Mouse (Mus musculus) lung, embryonic 15.5 days (tissue): Measurements from ENCODE around the gene Gcn1l1. TPM values are rescaled to one million over a fixed set of nuclear protein-coding genes. Genes with fewer than 3 reads are reported as not detected.

ENCODE experiments used
- ATAC-seq: fragments of 200-750 bp; cut with Nextera tagmentation; 2 replicates; pipeline ENCODE4 v1.8.0; 2017; ENCODE audit warnings: moderate number of reproducible peaks, borderline replicate concordance; ENCODE audit not compliant: low FRiP score, low TSS enrichment; ENCODE audit errors: extremely low read depth
- H3K27ac ChIP-seq: fragments of 300-500 bp; sonication (generic); 2 replicates; pipeline ENCODE4 v1.5.1; 2015; ENCODE audit warnings: moderate library complexity, mild to moderate bottlenecking, inconsistent platforms
- H3K27me3 ChIP-seq: fragments of 300-500 bp; sonication (generic); 2 replicates; pipeline ENCODE4 v1.6.1; 2015; ENCODE audit warnings: inconsistent platforms
- H3K36me3 ChIP-seq: fragments of 300-500 bp; sonication (generic); 2 replicates; pipeline ENCODE4 v1.6.1; 2015; ENCODE audit warnings: inconsistent platforms
- H3K4me1 ChIP-seq: fragments of 300-500 bp; sonication (generic); 2 replicates; pipeline ENCODE4 v1.6.1; 2015; ENCODE audit warnings: inconsistent platforms
- H3K4me2 ChIP-seq: fragments of 300-500 bp; sonication (generic); 2 replicates; pipeline ENCODE4 v1.6.1; 2015; ENCODE audit warnings: inconsistent platforms, mild to moderate bottlenecking, moderate library complexity
- H3K4me3 ChIP-seq: fragments of 300-500 bp; sonication (generic); 2 replicates; pipeline ENCODE4 v1.5.1; 2015; ENCODE audit warnings: mild to moderate bottlenecking, inconsistent platforms
- H3K9ac ChIP-seq: fragments of 300-500 bp; sonication (generic); 2 replicates; pipeline ENCODE4 v1.6.1; 2015; ENCODE audit warnings: inconsistent platforms
- H3K9me3 ChIP-seq: fragments of 300-500 bp; sonication (generic); 2 replicates; pipeline ENCODE4 v1.6.1; 2016; ENCODE audit warnings: inconsistent platforms
- WGBS: fragments of 180-500 bp; shearing (Covaris S2); methylation state at CpG from one replicate; pipeline ENCODE4 v1.1.7; 2015; 5-methylcytosine and 5-hydroxymethylcytosine counted together
- polyA plus RNA-seq: library from polyadenylated mRNA; unstranded; fragments of >200 nt; fragmentation: Nextera tagmentation; extraction: Ambion mirVana; gene quantifications from 2 replicates; pipeline ENCODE4 v1.2.1, GENCODE M21; 2015

Gene Gcn1l1
- polyA plus RNA-seq, 1 experiment from 2014 or later: 40.0 TPM

DNA sequence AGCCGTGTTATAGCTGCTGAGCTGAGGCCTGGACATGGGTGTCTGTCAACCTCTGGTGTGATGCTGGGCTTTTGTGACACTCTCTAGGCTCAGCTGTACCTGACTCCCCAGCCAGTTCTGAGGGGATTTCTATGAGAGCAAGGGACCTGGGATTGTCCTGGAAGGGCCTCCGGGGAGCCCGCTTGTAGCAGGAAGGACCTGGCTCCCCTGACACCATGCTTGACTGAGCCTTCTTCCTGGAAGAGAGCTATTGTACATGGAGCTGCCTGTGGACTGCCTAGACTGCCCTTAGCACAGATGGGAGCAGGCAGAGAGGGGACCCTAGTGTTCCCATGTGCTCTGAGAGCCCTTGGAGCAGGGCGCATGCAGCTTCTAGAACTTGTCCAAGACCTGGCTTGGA, 39.6 kb upstream of the Gcn1l1 start:
- H3K36me3 ChIP-seq: no peaks in the 10 kb centered on the region
- no peaks in the 10 kb centered on the region for H3K27me3 ChIP-seq
- H3K9me3 ChIP-seq: no peaks in the 10 kb centered on the region
- ATAC-seq: no peak
- no peak overlapping the region for H3K4me3 ChIP-seq
- no peak overlapping the region for H3K27ac ChIP-seq
- H3K4me1 ChIP-seq: peaks cover 89% of the 10 kb centered on the region
- H3K4me2 ChIP-seq: no peak overlapping the region
- 0 out of 2 replicates have a peak overlapping the region, but pooled peaks have one; percentile 3 for H3K9ac ChIP-seq
- 88% methylated on average over 4 of the region's 4 CpGs for WGBS

DNA sequence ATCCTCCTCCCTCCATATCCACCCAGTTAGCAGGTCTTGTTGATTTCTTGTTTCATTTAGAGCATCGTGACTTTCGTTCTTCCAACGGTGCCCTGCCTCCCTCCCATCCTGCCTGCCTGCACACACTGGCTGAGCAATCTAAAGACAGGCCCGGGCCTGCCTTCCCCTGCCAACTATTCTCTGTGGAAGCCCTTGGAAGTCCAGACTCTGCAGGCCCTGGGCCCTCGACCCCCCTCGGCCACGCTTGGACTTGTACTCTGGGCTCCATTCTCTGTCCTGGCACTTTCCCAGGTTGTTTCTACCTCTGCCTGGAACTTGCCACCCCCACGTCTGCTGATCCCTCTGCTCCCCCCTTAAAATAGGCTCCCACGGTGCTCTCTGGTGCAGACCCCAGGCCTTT, 39.1 kb upstream of the Gcn1l1 start:
- Histone ChIP-seq H3K36me3 (no peaks in the 10 kb centered on the region), H3K4me3 (no peak overlapping the region), H3K9ac (0 out of 2 replicates have a peak overlapping the region, but pooled peaks have one; percentile 3), H3K4me2 (no peak overlapping the region), H3K27me3 (no peaks in the 10 kb centered on the region), H3K4me1 (peaks cover 89% of the 10 kb centered on the region), H3K9me3 (no peaks in the 10 kb centered on the region), H3K27ac (peak overlapping the region; percentile 11; the same call in 1 of the 2 replicates)
- WGBS: 79% methylated on average over 9 of the region's 9 CpGs
- ATAC-seq: no peak

DNA sequence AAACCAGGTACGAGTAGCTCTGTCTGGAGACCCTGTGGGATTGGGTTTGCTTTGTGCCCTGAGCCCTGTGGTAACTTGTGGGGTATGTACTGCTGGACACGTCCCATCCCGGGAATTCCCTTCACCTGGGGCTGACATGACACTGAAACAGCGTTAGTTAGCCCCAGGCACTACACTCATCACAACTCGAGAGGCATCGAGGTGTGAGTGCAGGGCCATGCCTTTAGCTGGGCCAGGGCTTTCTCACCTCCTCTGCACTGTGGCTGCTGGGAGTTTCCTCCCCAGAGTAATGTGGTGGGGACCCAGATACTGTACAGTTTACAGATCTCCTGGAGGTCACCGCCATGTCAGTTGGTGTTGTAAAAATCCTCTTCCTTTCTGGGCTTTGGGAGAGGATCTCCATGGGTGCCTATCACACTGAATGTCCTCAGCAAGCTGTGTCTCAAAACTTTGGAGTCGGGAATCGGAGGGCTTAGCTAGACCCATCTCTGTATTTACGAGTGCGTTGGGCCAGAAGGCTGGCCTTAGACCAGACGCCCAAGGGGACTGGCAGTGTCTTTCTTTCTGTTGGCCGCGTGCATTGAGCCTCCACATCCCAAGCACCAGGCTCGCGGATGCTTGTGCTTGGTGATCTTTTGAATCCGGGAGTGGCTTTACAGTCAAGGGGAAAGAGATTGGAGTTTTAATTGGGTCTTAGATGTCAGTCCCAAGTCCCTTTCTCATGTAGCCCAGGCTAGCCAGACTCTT, 38.4 kb upstream of the Gcn1l1 start:
- Histone ChIP-seq H3K27me3 (no peaks in the 10 kb centered on the region), H3K4me1 (peaks cover 90% of the 10 kb centered on the region), H3K36me3 (no peaks in the 10 kb centered on the region), H3K9ac (no peak overlapping the region), H3K4me3 (no peak overlapping the region), H3K27ac (no peak overlapping the region), H3K9me3 (no peaks in the 10 kb centered on the region), H3K4me2 (no peak overlapping the region)
- WGBS: 85% methylated on average over 17 of the region's 17 CpGs
- no peak for ATAC-seq

DNA sequence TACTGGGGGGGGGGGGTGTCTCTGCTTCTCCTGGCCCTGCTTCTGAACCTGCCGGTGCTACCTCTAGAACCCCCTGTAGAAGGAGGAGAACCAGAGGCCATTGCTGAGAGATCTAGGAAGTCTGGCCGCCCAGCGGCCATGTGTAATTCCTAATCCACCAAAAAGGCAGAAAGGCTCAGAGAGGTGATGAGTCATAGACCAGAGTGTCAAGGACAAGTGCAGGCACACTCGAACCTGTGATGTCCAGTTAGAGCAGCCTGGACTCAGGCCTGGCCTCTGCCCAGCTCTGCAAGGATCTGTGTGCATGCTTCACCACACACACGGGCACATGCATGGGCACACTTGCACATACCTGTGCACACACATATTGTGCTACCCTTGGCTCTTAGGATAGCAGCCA, 36.9 kb upstream of the Gcn1l1 start:
- H3K4me2 ChIP-seq: no peak overlapping the region
- no peak overlapping the region for H3K9ac ChIP-seq
- no peak for ATAC-seq
- no peak overlapping the region for H3K4me3 ChIP-seq
- H3K27me3 ChIP-seq: no peaks in the 10 kb centered on the region
- no peaks in the 10 kb centered on the region for H3K9me3 ChIP-seq
- no peak overlapping the region for H3K27ac ChIP-seq
- H3K36me3 ChIP-seq: no peaks in the 10 kb centered on the region
- WGBS: 79% methylated on average over 5 of the region's 5 CpGs
- peaks cover 90% of the 10 kb centered on the region for H3K4me1 ChIP-seq

DNA sequence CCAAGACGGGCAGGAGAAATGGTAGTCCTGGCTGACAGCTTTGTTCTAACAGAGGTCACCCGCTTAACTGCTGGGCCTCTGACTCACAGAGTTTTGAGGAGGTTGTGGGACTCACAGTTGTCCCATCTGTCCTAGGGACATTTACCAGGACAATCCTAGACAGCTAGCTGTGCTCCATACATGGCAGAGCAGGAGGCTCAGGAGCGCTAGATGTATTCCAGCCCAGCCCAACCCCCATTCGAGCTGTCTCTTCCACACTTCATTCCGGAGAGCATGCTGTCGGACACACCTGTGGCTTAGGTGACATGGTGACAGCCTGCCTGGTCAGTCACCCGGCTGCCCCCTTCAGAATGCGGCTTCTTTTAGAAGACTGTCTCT, 35.7 kb upstream of the Gcn1l1 start:
- no peak overlapping the region for H3K9ac ChIP-seq
- peak overlapping the region; percentile 94 for H3K27ac ChIP-seq

DNA sequence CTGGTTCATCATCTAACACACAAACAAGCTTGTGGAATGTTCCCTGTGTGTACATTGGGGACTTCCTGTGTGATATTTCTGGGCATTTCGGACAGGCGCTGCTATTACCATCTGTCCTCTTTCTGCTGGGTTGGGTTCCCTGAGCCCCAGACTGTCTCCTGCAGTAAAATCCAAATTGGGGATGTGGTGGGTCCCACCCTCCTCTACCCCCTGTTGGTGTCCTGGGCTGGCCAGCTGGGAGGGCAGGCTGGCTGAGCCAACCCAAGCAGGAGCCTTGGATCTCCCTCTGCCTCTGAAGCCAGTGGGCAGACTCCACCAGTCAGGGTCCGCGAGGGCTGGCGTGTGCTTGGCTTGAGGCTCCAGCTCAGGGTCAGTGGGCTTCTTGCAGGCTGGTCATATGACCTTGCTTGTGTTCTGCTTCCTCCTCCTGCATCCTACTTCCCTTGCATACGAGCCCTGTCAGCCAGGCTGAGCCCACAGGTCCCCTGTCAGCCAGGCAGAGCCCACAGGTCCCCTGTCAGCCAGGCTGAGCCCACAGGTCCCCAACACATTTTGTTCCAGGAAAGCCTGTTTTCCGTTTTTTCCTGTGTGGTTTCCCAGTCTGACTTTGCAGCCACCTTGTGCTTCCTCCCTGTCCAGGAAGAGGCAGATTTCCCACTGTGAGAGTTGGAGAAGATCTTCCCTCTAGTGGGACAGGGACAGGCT, 35.2 kb upstream of the Gcn1l1 start:
- ATAC-seq: no peak; the same call in 1 of the 2 replicates
- WGBS: 30% methylated on average over 7 of the region's 7 CpGs
- H3K4me1 ChIP-seq: peaks cover 90% of the 10 kb centered on the region
- H3K9me3 ChIP-seq: no peaks in the 10 kb centered on the region
- H3K4me3 ChIP-seq: no peak overlapping the region
- H3K36me3 ChIP-seq: no peaks in the 10 kb centered on the region
- H3K27me3 ChIP-seq: no peaks in the 10 kb centered on the region
- H3K9ac ChIP-seq: no peak overlapping the region
- H3K27ac ChIP-seq: peak overlapping the region; percentile 94
- peak overlapping the region; percentile 29 for H3K4me2 ChIP-seq

More for the DNA sequence above, 35.7 kb upstream of the Gcn1l1 start:
- H3K4me3 ChIP-seq: no peak overlapping the region
- peak overlapping the region; percentile 29 for H3K4me2 ChIP-seq
- no peaks in the 10 kb centered on the region for H3K36me3 ChIP-seq
- H3K4me1 ChIP-seq: peaks cover 90% of the 10 kb centered on the region
- no peaks in the 10 kb centered on the region for H3K27me3 ChIP-seq
- no peak; the same call in 1 of the 2 replicates for ATAC-seq
- WGBS: 22% methylated on average over 8 of the region's 8 CpGs
- H3K9me3 ChIP-seq: no peaks in the 10 kb centered on the region

DNA sequence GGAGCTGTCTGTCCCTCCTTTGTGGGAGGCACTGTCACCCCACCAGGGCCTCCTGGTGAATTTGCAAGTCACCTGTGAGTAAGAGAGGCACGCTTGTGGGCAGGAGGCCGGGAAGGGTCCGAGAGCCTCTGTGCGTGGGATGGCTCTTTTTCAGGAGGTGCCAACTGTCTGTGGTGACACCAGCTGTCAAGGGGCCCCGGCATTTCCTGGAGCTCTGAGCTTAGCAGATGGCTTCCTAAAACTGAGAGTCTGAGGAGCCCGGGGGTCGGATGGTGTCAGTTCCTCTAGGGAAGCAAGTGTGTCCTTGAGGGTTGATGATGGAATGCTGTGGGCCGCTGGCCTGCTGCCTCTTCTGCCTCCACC, 34.6 kb upstream of the Gcn1l1 start:
- Histone ChIP-seq H3K9ac (no peak overlapping the region), H3K9me3 (no peaks in the 10 kb centered on the region), H3K36me3 (no peaks in the 10 kb centered on the region), H3K27me3 (no peaks in the 10 kb centered on the region), H3K4me3 (no peak overlapping the region), H3K27ac (peak overlapping the region; percentile 94), H3K4me2 (peak overlapping the region; percentile 29; the same call in 1 of the 2 replicates), H3K4me1 (peaks cover 90% of the 10 kb centered on the region)
- no peak for ATAC-seq
- WGBS: 28% methylated on average over 8 of the region's 8 CpGs

DNA sequence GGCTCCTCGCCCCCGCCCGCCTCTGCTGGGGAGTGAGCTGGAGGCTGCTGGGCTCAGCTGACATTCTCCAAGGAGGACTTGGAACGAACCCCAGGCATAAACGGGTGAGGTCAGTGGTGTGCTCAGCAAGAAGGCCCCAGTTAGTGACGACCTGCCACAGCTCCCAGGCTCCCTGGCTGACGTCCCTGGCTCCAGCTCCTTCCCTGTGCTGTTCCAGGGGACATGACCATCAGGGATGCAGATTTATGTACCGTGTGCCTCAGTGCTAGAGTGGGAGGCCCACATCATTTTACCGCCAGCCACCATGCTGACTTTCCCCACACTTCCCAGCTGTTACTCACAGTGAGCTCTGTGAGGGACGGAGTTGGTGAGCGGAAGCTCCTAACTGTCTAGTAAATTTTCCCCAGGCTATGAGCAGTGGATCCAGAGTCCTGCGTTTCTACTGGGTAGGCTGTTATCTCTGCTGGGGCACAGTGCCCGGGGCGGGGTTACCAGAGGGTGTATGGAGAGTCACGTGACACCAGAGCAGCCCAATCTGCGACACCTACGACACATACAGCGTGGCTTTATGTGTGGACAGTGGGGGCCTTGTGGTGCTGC, 33.3 kb upstream of the Gcn1l1 start:
- 16% methylated on average over 18 of the region's 18 CpGs for WGBS
- H3K4me2 ChIP-seq: peak overlapping the region; percentile 28
- H3K9ac ChIP-seq: 0 out of 2 replicates have a peak overlapping the region, but pooled peaks have one; percentile 17
- H3K9me3 ChIP-seq: no peaks in the 10 kb centered on the region
- H3K4me3 ChIP-seq: no peak overlapping the region
- no peaks in the 10 kb centered on the region for H3K36me3 ChIP-seq
- peak; percentile 83 for ATAC-seq
- no peaks in the 10 kb centered on the region for H3K27me3 ChIP-seq
- peaks cover 83% of the 10 kb centered on the region for H3K4me1 ChIP-seq
- H3K27ac ChIP-seq: peak overlapping the region; percentile 94

DNA sequence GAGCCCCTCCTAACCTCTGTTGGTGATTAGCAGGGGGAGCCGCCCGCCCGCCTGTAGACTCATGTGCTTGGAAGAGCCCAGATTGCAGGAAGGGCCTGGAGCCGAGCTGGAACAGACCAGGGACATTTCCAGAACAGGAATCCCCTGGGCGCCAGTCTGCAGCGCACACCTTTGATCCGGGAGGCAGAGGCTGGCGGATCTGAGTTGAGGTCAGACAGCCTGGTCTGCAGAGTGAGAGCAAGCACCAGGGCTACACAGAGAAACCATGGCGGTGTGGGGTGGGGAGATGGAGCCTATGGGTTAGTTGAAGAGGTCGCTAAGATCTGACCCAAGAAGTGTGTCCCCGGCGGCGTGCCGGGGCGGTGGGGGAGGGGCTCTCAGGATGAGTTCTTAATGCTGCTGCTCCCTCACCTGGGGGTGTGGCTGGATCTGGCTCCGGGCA, 30.7 kb upstream of the Gcn1l1 start:
- Histone ChIP-seq H3K36me3 (no peaks in the 10 kb centered on the region), H3K9ac (no peak overlapping the region), H3K4me3 (no peak overlapping the region), H3K27me3 (no peaks in the 10 kb centered on the region), H3K4me2 (peak overlapping the region; percentile 18), H3K4me1 (peaks cover 85% of the 10 kb centered on the region), H3K27ac (peak overlapping the region; percentile 52), H3K9me3 (no peaks in the 10 kb centered on the region)
- WGBS: 18% methylated on average over 16 of the region's 16 CpGs
- ATAC-seq: no peak

DNA sequence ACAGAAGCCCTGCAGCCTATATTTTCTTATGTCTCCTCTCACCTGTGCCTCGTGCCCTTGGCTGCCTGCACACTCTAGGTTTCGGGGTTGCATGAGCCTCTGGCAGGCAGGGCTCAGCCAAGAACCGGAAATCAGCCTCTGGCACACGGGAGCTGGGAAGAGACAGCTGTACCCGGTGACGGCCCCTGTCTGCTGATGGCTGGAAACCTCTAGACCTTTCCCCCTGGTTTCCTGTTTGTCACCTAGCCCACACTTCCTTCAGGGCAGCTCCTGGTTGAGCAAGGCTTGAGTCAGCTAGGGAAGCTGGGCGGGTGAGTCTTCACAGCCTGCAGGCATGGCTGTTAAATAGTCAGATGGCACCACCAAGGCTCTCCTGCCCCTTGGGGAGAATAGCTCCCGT, 30.2 kb upstream of the Gcn1l1 start:
- Histone ChIP-seq H3K36me3 (no peaks in the 10 kb centered on the region), H3K9ac (no peak overlapping the region), H3K4me1 (peaks cover 81% of the 10 kb centered on the region), H3K4me2 (peak overlapping the region; percentile 18), H3K9me3 (no peaks in the 10 kb centered on the region), H3K27ac (peak overlapping the region; percentile 52), H3K4me3 (no peak overlapping the region), H3K27me3 (no peaks in the 10 kb centered on the region)
- 19% methylated on average over 8 of the region's 8 CpGs for WGBS
- no peak for ATAC-seq

DNA sequence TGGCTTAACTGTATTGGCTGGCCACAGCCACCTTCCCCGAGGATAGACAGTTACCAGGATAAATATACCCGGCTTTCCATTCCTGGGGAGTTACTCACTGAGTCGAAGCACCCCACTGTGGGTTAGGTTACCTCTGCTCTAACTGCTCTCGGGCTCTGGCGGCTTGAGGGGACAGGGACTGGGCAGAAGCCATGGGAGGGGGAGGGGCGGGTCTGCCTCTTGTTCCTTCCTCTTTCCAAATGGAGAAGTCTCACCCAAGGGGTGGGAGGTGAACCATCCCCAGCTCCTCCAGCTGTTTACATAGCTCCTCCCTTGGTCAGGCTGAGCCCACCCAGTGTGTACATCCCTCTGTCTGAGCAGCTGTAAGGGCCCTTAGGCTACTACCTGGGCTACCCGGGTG, 29.4 kb upstream of the Gcn1l1 start:
- ATAC-seq: no peak
- H3K4me2 ChIP-seq: no peak overlapping the region; the same call in 1 of the 2 replicates

More for the DNA sequence above, 29.4 kb upstream of the Gcn1l1 start:
- H3K9me3 ChIP-seq: no peaks in the 10 kb centered on the region
- H3K27me3 ChIP-seq: no peaks in the 10 kb centered on the region
- no peak overlapping the region for H3K4me3 ChIP-seq
- peaks cover 73% of the 10 kb centered on the region for H3K4me1 ChIP-seq
- peak overlapping the region; percentile 52 for H3K27ac ChIP-seq
- no peak overlapping the region for H3K9ac ChIP-seq
- H3K36me3 ChIP-seq: no peaks in the 10 kb centered on the region
- 13% methylated on average over 7 of the region's 7 CpGs for WGBS
